Mouse (Mus musculus) myocyte (in vitro differentiated cells): Measurements from ENCODE around the gene Gm3854. TPM values are rescaled to one million over a fixed set of nuclear protein-coding genes. Genes with fewer than 3 reads are reported as not detected.

ENCODE experiments used
- H3K27me3 ChIP-seq: one replicate; pipeline ENCODE4 v1.6.1; 2011; ENCODE audit not compliant: control insufficient read depth, insufficient read depth, insufficient read length
- H3K36me3 ChIP-seq: one replicate; pipeline ENCODE4 v1.6.1; 2011; ENCODE audit not compliant: control insufficient read depth, insufficient read depth
- H3K4me2 ChIP-seq: one replicate; pipeline ENCODE4 v1.6.1; 2011; ENCODE audit warnings: low read depth, control low read depth
- H3K4me3 ChIP-seq: one replicate; pipeline ENCODE4 v1.5.1; 2011; ENCODE audit warnings: mild to moderate bottlenecking, control low read depth, moderate library complexity
- H3K79me2 ChIP-seq: one replicate; pipeline ENCODE4 v1.6.1; 2011; ENCODE audit not compliant: control insufficient read depth, insufficient read depth
- H3ac ChIP-seq: one replicate; pipeline ENCODE4 v1.6.1; 2011; ENCODE audit not compliant: control insufficient read depth, insufficient read length
- CEBPB ChIP-seq: IDR thresholded peaks from 2 replicates; pipeline ENCODE4 v1.6.1; 2011; ENCODE audit warnings: mild to moderate bottlenecking, moderate library complexity; ENCODE audit not compliant: poor library complexity, insufficient read depth, severe bottlenecking
- E2F4 ChIP-seq: IDR thresholded peaks from one replicate; pipeline ENCODE4 v1.6.1; 2011; ENCODE audit warnings: mild to moderate bottlenecking, control low read depth, moderate library complexity; ENCODE audit not compliant: insufficient read depth
- MAX ChIP-seq: IDR thresholded peaks from one replicate; pipeline ENCODE4 v1.6.1; 2011; ENCODE audit warnings: low read depth, mild to moderate bottlenecking, control low read depth
- MYOD1 ChIP-seq, 3 experiments: IDR thresholded peaks; one replicate each; pipeline ENCODE4 v1.6.1; 2011; ENCODE audit warnings: control low read depth in 2 of 3, low read depth in 2 of 3, mild to moderate bottlenecking in 2 of 3, moderate library complexity in 1 of 3; ENCODE audit not compliant: insufficient read length in 2 of 3, control insufficient read depth in 1 of 3
- MYOG ChIP-seq, 3 experiments: IDR thresholded peaks; one replicate each; pipeline ENCODE4 v1.6.1; 2011; ENCODE audit warnings: control low read depth in 2 of 3, low read depth in 2 of 3, mild to moderate bottlenecking in 2 of 3; ENCODE audit not compliant: insufficient read length in 2 of 3, control insufficient read depth in 1 of 3, insufficient read depth in 1 of 3
- POLR2A ChIP-seq: IDR thresholded peaks from one replicate; pipeline ENCODE4 v1.6.1; 2011; ENCODE audit warnings: low read depth, mild to moderate bottlenecking, control low read depth, moderate library complexity; ENCODE audit not compliant: insufficient read length
- POLR2AphosphoS2 ChIP-seq: IDR thresholded peaks from one replicate; pipeline ENCODE4 v1.6.1; 2011; ENCODE audit warnings: low read depth, control low read depth; ENCODE audit not compliant: insufficient read length
- REST ChIP-seq: IDR thresholded peaks from one replicate; pipeline ENCODE4 v1.6.1; 2011; ENCODE audit warnings: mild to moderate bottlenecking, control low read depth, moderate library complexity; ENCODE audit not compliant: insufficient read depth, insufficient read length
- SRF ChIP-seq: IDR thresholded peaks from one replicate; pipeline ENCODE4 v1.6.1; 2011; ENCODE audit warnings: low read depth; ENCODE audit not compliant: control insufficient read depth, insufficient read length
- TCF12 ChIP-seq: IDR thresholded peaks from one replicate; pipeline ENCODE4 v1.6.1; 2011; ENCODE audit warnings: mild to moderate bottlenecking, control low read depth; ENCODE audit not compliant: poor library complexity, insufficient read depth, severe bottlenecking
- TCF3 ChIP-seq: IDR thresholded peaks from one replicate; pipeline ENCODE4 v1.6.1; 2011; ENCODE audit warnings: low read depth, control low read depth; ENCODE audit not compliant: insufficient read length
- USF1 ChIP-seq: IDR thresholded peaks from one replicate; pipeline ENCODE4 v1.6.1; 2011; ENCODE audit warnings: low read depth, mild to moderate bottlenecking, control low read depth, moderate library complexity
- polyA plus RNA-seq: library from polyadenylated mRNA; unstranded; fragments of >200 nt; fragmentation: generic; extraction: Trizol; gene quantifications from one replicate; pipeline ENCODE4 v1.2.1, GENCODE M21; 2012; ENCODE audit warnings: missing spikeins

Gm3854 gene
- polyA plus RNA-seq, 1 experiment: 0.11 TPM

DNA sequence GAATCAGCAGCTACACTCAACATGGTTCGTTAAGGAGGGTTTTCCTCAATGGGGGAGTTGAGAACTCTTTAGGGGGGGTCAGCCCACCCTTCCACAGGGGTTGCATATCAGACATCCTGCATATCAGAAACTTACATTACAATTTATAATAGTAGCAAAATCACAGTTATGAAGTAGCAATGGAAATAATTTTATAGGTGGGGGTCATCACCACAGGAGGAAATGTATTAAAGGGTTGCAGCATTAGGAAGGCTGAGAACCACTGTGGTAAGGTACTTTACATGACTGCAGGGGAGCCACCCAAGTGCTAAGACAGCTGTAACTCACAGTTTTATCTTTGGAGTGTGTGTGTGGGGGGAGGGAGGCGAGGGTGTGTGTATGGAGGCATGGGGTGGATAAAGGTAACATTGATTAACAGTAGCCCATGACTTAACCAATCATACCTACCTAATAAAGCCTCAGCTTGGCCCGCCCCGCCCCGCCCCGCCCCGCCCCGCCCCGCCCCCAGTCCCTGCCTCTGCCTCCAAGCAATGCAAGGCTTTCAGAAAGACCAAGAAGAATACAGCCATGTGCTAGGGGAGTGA lies 17.0 kb downstream of the Gm3854 start:
- Histone ChIP-seq H3K36me3 (no peaks in the 10 kb centered on the region), H3ac (no peak overlapping the region), H3K4me3 (no peak overlapping the region), H3K79me2 (no peaks in the 10 kb centered on the region), H3K4me2 (no peak overlapping the region), H3K27me3 (no peaks in the 10 kb centered on the region)
- no peak for TF ChIP-seq POLR2AphosphoS2
- TF ChIP-seq REST: no peak
- no peak for TF ChIP-seq MYOD1 (IDR thresholded peaks at IDR 0.05; ENCODE audit: control insufficient read depth in 1 of 3, insufficient read length in 2 of 3, low read depth in 2 of 3)
- TF ChIP-seq CEBPB: no peak
- no peak for TF ChIP-seq MYOG (IDR thresholded peaks at IDR 0.05; ENCODE audit: control insufficient read depth in 1 of 3, insufficient read depth in 1 of 3, insufficient read length in 2 of 3, low read depth in 2 of 3)
- TF ChIP-seq POLR2A: no peak
- no peak for TF ChIP-seq E2F4
- TF ChIP-seq MAX: no peak
- TF ChIP-seq USF1: no peak
- no peak for TF ChIP-seq SRF
- no peak for TF ChIP-seq TCF12
- no peak for TF ChIP-seq TCF3

- H3K4me2 ChIP-seq: peak overlapping the region; percentile 87
- H3K36me3 ChIP-seq: no peaks in the 10 kb centered on the region
- H3K27me3 ChIP-seq: no peaks in the 10 kb centered on the region
- H3K4me3 ChIP-seq: peak overlapping the region; percentile 48
- no peak overlapping the region for H3ac ChIP-seq
- TF ChIP-seq REST (no peak), SRF (no peak), E2F4 (no peak), POLR2A (no peak), POLR2AphosphoS2 (no peak), MYOD1 (IDR thresholded peaks at IDR 0.05; ENCODE audit: control insufficient read depth in 1 of 3, insufficient read length in 2 of 3, low read depth in 2 of 3) (no peak)
- H3K79me2 ChIP-seq: no peaks in the 10 kb centered on the region
These were observed 18.2 kb downstream of the Gm3854 start for GRCm38 (mm10) chr7:6361756-6362155.

GRCm38 (mm10) chr7:6362268-6363046 lies 18.9 kb downstream of the Gm3854 start:
- H3K4me2 ChIP-seq: peak overlapping the region; percentile 97
- TF ChIP-seq TCF3 (no peak), MAX (no peak), REST (no peak), POLR2AphosphoS2 (peak; percentile 69), MYOD1 (IDR thresholded peaks at IDR 0.05; ENCODE audit: control insufficient read depth in 1 of 3, insufficient read length in 2 of 3, low read depth in 2 of 3) (no peak), E2F4 (no peak), SRF (peak; percentile 67), POLR2A (peak; percentile 68)
- H3K27me3 ChIP-seq: no peaks in the 10 kb centered on the region
- H3K36me3 ChIP-seq: no peaks in the 10 kb centered on the region
- H3K4me3 ChIP-seq: peak overlapping the region; percentile 48
- H3ac ChIP-seq: peak overlapping the region; percentile 14
- no peaks in the 10 kb centered on the region for H3K79me2 ChIP-seq

DNA sequence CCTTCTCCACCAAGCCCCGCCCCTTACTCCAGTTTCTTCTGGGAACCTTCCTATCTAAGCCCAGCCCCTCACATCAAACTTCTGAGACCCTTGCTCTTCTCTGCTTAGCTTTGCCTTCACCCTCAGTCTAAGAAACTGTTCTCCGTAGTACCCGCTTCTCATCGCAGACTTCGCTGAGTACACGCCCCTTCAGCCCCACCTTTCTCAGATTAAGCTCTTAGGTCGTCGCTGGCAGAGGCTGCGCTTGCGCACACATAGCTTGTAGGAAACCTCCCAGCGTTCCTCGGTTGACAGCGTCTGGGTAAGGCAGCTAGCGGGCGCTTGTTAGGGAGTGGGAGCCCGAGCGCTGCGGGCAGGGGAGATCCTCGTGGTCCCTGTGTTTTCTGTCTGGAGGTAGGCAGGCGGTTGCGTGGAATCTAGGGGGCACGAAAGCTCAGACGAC lies 19.5 kb downstream of the Gm3854 start, which contains the start of gene Zfp78:
Gene Zfp78 (plus strand): TSS at position 234 of the 442 bp plus-strand sequence.
- H3K4me3 ChIP-seq: peak within 1 kb of the TSS; percentile 48
- TF ChIP-seq MAX (no peak), POLR2A (peak; percentile 77), POLR2AphosphoS2 (peak; percentile 56), USF1 (no peak), REST (no peak), MYOD1 (IDR thresholded peaks at IDR 0.05; ENCODE audit: control insufficient read depth in 1 of 3, insufficient read length in 2 of 3, low read depth in 2 of 3) (no peak), TCF3 (no peak), SRF (no peak), TCF12 (no peak), MYOG (IDR thresholded peaks at IDR 0.05; ENCODE audit: control insufficient read depth in 1 of 3, insufficient read depth in 1 of 3, insufficient read length in 2 of 3, low read depth in 2 of 3) (no peak), CEBPB (no peak), E2F4 (no peak)
- H3K4me2 ChIP-seq: peak within 1 kb of the TSS; percentile 97
- no peaks in the 10 kb centered on the region for H3K79me2 ChIP-seq
- no peaks in the 10 kb centered on the region for H3K27me3 ChIP-seq
- peak within 1 kb of the TSS; percentile 14 for H3ac ChIP-seq
- H3K36me3 ChIP-seq: no peaks in the 10 kb centered on the region

DNA sequence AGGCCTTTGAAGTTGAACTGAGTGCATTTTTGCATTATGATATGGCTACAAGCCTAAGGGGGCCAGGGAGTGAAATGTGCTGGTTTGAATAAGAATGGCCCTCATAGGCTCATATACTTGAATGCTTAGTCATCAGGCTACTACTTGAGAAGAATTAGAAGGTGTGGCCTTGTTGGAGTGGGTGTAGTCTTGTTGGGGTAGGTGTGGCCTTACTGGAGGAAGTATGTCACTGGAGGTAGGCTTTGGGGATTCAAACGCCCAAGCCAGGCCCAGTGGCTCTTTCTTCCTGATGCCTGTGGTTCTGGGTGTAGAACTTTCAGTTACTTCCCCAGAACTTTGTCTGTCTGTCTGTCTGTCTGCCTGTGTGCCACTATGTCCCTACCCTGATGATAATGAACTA lies 21.2 kb downstream of the Gm3854 start:
- Histone ChIP-seq H3K4me2 (no peak overlapping the region), H3K4me3 (no peak overlapping the region), H3ac (no peak overlapping the region), H3K79me2 (no peaks in the 10 kb centered on the region), H3K27me3 (no peaks in the 10 kb centered on the region), H3K36me3 (no peaks in the 10 kb centered on the region)
- no peak for TF ChIP-seq REST
- TF ChIP-seq MYOD1 (IDR thresholded peaks at IDR 0.05; ENCODE audit: control insufficient read depth in 1 of 3, insufficient read length in 2 of 3, low read depth in 2 of 3): no peak
- no peak for TF ChIP-seq USF1
- no peak for TF ChIP-seq E2F4
- no peak for TF ChIP-seq MAX
- TF ChIP-seq TCF3: no peak
